Mouse (Mus musculus) adrenal gland, postnatal 25 days (tissue): ENCODE measurements at regions not wholly inside any gene's neighbourhood (a gene's known extent, or its start where the extent isn't known, plus 50 kb on each side); places are given as distances from the start of the nearest gene placed in this dataset.

Experiments used
- DNase-seq: peaks from one replicate; pipeline ENCODE4 v3.0.0; 2021; ENCODE audit warnings: mixed read lengths

- DNase-seq = no peak
Measured at GRCm38 (mm10) chr17:45889051-45889450, 143.1 kb downstream of the Vegfa start.

DNA sequence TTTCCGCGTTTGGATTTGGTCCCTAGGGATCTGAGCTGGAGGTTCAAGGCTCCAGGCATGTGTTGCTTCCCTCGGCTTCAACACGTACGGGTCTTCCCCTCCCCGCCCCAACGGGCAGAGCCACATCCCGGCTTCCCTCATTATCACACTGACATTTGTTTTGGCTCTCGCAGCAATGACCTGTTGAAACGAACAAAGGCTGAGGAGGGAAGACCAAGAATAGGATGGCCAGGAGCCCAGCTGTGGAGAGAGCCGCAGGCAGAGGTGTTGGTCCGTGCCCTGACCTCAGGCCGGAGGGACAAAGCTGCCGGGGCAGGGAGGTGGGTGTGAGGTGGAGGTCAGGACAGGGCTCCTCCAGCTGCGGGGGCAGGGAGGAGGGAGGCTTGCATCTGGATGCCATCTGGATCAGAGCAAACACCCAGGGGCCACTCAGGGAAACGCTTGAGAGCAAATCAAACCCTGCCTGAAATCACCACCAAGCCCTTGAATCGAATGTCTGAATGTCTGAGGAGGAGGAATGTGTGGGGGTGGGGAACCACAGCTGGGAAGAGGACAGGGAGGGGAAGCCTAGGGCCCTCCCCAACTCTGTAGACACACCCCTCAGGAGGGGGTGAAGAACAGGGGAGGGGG lies 145.6 kb downstream of the Vegfa start:
- no peak for DNase-seq

- DNase-seq = no peak
Measured at GRCm38 (mm10) chr17:45885461-45886336, 146.5 kb downstream of the Vegfa start.

DNA sequence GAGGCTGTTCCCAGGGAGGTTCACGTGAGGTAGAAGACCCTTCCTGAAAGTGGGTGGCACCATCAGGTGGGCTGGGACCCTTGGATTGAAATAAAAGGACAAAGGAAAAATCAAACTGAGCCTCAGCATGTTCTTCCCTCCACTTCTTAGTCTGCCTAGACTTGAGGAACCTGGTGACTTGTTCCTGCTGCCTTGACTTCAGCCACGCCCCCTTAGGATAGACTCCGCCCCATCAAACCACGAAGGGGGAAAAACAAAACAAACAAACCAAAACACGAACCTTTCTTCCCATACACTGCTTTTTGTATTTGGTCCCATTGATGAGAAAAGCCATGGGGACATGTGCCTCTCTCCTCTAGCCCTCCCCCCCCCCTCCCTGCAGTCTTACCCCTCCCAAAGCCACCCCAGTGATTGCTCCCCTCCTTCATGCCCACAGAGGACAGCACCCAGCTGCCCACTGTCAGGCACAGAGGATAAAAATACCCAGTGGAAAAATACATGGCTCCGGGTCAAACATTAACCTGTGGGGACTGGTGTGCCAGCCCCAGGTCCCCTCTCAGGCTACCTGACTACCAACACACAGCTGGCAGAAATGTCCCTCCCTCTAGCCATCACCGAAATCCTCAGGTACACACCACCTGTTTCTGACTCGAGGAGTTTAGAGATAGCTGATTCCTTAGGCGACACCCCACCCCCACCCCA lies 148.0 kb downstream of the Vegfa start:
- no peak for DNase-seq

DNA sequence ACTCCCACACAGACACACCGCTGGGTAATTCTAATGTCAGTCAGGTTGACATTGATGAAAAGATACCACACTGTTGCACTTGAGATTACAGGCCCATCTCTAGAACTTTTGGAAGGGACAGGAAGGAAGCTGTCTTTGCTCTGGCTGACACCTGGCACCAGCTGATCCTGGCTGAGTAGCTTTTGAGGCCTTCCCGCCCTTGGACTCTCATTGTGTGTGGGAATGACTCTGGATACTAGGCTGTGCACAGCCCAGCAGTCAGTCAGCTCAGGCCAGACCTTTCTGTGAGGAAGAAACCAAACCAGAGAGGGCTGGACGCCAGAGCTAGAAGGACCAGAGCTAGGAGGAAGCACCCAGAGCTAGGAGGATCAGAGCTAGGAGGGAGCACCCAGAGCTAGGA lies 149.0 kb upstream of the 1600014C23Rik start:
- no peak for DNase-seq

DNA sequence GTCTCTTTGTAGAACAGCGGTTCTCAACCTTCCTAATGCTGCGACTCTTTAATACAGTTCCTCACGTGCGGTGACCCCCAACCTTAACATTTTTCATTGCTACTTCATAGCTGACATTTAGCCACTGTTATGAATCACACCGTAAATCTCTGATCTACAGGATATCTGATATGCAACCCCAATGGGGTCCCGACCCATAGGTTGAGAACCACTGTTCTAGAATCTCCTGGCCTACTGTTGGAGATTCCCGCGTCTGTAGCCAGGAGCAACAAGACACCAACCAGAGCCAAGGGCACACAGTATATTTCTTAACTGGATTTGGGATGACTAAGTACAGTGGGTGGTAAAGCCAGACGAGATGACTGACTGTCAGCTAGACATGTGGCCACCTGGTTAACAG lies 147.6 kb upstream of the 1600014C23Rik start:
- no peak for DNase-seq

DNA sequence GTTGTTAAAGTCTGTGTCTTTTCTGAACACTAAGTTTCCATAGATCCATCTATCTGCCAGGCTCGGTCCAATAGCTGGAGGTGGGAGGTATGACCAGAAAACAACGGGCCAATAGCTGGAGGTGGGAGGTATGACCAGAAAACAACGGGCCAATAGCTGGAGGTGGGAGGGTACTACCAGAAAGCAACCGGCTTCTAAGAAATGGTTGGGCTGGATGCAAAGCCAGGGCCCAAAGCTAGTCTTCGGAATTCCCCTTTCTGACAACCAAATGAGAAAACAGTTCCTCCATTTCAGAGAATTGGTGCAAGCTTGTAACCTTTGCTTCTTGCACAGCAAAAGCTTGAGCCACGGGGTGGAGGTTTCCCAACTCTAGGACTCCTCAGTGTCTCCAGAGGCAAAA lies 147.1 kb upstream of the 1600014C23Rik start:
- DNase-seq = no peak

DNA sequence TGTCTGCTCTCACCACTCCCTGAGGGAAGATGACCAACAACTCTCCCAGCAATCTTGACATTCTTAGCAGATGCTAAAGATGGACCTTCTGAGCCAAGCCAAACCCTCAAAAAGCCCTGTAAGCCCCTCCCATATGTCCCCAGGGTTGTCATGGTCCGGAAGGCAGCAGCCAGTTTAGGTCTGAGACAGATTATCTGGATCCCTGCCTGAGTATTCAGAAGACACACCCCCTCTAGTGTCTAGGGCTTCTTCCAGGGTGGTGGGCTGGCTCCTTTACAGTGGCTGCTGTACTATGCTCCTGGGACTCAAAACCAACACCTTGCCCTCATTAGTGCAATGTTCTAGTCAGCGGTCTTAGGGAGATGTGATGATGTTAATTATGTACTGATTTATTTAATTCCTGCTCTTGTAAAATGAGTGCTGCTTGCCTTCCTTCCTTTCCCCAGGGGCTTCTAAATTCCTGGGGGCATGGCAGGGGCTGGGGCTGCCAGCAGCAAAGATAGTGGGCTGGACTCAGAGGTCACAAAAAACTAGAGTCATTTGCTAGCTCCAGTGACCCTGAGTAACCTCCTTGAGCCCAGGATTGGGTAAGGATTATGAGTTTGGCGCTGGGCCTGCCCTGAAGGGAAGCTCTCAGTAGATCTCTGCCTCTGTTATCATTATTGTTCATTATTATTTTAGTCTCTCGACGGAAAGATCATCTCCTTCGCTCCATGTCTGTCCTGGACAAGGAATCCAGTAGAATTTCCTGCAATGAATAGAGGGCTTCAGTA lies 146.0 kb upstream of the 1600014C23Rik start:
- DNase-seq = peak; percentile 39

DNA sequence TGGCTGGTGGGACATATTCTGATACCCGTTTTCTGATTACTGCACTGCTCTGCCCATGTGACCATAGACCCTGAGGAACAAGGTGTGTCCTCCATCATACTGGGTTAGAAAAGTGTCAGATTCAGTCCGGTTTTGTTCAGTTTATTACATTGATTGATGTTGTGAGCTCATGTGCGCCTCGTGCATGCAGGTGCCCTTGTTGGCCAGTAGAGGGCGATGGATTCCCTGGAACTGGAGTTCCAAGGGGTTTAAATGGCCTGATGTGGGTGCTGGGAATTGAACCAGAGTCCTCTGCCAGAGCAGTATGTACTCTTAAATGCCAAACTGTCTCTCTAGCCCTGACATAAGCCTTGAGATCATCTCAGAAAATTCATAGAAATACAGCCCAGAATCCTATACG lies 144.8 kb upstream of the 1600014C23Rik start:
- no peak for DNase-seq

DNA sequence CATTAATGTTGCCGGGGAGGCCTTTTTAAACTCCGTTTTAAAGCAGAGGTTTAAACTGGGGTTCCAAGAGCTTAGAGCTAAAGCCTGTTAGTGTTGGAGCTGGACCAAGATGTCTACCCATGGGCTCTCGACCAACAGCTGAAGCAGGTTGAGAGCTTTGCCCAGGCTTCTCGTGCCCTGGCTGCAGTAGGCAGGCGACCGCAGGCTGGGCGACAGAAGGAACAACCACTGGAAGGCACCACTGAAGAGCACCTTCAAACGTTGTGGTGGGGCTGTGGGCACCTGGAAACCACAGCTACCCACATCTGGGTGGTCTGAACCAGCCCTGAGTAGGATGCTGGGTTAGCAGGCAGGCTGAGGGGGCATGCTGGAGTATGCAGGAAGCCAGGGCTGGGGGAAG lies 141.7 kb upstream of the 1600014C23Rik start:
- DNase-seq = no peak

DNA sequence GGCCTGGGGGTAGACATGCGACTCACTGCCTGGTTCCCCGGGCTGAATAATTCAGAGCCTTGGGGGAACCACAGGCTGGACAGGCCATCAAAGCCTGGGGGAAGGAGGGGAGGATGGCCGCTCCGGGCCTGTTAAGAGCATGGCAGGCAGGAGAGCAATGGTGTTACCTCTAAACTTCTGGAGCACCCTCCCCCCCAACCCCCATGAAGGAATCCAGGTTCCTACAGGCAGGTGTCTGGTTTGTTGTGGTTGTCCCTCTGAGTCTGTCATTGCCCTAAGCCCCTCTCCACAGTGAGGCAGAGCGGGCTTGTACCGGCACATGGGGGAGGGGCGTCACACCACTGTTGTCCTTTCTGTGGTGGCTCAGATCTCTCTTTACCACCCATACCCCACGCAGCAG lies 140.4 kb upstream of the 1600014C23Rik start:
- no peak for DNase-seq

GRCm38 (mm10) chr17:45873200-45873955 lies 139.7 kb upstream of the 1600014C23Rik start:
- no peak for DNase-seq

- DNase-seq = no peak
Measured at GRCm38 (mm10) chr17:45871666-45872653, 138.3 kb upstream of the 1600014C23Rik start.

GRCm38 (mm10) chr17:45871067-45871466 lies 137.4 kb upstream of the 1600014C23Rik start:
- no peak for DNase-seq

DNA sequence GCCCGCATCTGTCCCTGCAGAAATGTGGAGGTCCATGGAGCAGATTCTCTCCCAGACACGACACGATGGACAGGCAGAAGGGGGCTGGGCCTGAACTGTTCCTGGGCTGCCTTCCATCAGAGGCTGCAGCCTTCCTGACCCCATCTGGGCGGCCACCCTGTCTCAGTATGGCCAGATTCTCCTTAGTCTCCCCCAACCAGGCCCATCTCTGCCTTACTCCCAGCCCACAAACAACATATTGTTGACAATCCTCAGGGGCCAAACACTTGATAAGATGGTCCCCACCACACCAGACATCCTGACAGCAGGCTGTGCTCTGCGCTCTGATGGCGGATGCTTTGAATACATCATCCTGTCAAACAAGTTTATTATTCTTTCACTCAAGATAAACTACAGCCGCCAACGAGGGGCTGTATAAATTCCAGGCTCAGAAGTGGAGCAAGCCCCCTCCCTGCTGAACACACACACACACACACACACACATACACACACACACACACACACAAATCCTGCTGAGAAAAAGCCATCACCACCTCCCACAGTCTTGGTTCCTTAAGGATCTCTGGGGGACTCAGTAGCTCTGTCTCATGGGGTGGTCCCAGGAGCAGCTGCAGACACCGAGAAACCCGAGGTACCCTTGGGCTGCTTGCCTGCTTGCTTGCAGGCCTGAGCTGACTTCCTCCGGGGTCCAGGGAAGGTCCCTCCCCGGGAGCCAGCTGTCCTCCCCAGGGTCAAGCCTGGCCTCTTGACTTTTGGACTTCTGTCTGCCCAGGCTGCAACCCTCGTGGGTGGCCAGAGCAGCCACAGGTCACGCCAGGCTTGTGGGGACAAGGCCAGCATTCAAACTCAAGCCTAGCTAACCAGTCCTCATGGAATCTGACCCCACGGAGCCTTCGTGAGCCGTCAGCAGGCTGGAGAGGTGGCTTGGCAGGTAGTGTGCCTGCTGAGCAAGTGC lies 135.6 kb upstream of the 1600014C23Rik start:
- no peak for DNase-seq

DNA sequence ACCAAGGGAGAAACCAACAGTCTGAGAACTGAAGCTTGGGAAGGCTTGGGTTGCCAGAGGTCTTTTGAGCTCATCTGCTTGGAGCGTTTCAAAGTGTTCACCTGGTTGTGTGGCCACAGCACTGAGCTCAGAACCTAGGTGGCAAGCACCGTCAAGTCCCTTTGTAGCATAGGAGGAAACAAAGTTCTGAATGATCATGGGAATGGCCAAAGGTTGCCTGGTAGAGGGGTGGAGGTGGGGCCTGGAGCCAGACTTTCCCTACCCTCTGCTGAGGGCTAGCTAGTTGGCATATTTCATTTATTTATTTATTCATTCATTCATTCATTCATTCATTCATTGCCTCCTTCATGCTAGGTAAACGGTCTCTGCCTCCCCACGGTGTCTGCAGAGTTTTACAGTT lies 134.9 kb upstream of the 1600014C23Rik start:
- DNase-seq = no peak

GRCm38 (mm10) chr17:45867727-45868126 lies 134.1 kb upstream of the 1600014C23Rik start:
- DNase-seq = no peak

GRCm38 (mm10) chr17:45866876-45867652 lies 133.4 kb upstream of the 1600014C23Rik start:
- DNase-seq = no peak
